Mouse (Mus musculus) left cerebral cortex, adult 9 months (tissue): ENCODE results near the gene Cbfa2t2.

Experiments
- DNase-seq, 2 experiments: peaks; one replicate each; pipeline ENCODE4 v3.0.0; 2022; ENCODE audit warnings: low spot score in 2 of 2

Gene Cbfa2t2

DNA sequence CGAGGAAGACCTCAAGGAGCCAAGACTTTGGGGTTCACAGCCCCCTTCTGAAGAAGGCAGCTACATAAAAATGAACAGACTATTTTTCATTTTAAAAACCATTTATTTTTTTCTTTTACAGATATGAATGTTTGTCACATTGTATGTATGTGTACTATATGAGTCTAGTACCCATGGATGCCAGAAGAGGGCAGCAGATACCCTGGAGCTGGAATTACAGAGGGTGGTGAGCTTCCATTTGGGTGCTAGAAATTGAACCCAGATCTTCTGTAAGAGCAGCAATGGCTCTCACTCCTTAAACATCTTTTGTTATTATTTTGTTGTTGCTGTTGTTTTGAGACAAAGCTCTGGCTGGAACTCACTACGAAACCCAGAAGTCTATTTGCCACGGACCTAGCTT, 10.8 kb upstream of the Cbfa2t2 start:
- no peak for DNase-seq

DNA sequence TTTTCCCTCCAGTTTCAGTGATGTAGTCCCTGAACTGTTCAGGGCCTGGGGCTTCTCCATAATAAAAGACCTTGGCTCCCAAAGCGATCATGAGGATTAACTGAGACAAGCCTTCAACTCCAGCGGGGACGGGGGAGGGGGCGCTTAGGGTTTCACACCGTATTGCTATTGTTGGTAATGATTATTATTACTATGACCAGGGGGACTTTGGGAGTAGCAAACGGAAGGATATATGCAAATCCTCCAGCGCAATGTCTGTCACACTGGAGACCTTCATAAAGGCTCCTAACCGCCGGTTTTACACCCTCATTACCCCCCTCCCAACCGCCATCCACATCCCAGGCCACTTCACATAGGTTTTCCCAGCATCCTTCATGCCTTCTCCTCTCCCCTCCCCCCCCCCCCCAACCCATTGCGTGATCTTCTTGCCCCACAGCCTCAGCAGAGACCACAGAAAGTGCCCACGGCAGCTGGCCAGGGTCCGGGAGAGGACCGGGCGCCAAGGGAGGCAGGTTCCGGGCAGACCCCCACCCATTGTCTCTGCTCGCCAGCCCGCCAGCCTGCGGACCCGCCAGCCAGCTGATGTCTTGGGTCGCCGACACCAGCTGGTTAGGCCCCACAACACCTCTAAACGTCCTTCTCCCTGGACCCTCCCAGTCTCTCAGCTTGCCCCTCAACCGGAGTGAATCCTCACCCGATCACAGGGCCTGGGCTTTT, 9.9 kb upstream of the Cbfa2t2 start:
- no peak for DNase-seq

DNA sequence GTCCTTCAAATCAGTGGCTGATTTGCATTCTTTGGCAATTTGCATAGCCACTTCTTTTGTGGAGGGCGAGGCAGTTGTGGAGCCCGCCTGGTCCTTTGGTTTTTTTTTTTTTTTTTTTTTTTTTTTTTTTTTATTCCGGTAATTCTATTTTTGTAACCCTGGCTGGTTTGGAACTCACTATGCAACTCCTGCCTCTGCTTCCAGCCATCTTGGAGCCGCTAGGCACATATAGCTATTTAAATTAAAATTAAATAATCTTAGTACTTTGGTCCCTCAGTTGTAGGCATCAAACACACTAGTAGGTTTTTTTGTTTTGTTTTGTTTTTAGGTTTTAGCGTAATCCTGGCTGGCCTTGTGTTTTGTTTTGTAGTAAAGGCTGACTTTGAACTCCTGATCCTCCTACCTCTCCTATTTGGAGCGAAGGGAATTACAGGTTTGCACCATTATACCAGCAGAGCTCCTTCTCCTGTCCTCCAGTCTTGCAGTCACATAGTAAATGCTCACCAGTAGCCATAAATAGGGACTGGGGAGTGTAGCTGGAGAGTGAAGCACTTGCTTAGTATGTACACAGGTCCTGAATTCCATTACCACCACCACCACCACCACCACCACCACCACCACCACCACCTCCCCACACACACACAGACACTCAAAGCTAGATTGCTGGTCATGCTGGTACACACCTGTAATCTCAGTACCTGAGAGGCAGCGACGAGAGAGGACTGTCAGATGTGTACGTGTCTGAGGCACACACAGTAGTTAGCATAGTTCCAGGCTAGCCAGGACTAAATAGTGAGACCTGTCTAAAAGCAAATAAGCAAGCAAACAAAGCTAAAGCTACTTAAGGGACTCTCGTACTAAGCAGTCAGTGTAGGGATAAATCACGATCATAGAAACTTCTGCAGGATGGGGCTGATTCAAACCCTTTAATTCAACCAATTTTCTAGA, 9.1 kb upstream of the Cbfa2t2 start:
- DNase-seq, result no peak

DNA sequence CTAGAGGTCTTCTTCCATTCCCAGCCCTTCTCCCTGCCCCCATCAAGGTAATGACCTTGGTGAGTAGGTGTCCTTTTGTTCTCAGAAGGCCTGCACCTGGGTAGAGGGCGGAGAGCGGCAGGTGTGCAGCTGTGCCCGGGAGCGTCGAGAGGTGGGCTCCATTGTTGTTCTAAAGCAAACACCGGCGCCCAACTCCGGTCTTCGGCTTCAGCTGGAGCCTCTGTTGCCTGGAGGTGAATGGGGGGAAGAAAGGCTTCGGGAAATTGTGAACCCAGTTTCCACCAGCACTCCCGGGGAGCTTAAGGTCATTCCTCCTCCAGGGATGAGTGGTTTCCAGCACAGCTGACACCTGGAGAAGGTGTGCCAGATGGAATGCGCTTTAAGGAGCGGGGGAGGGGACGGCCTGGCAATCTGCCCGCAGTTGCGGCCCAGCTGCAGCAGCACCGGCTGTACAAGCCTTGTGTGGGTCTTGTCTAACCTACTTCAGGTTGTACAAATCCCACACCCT, 8.4 kb upstream of the Cbfa2t2 start:
- DNase-seq, result no peak

DNA sequence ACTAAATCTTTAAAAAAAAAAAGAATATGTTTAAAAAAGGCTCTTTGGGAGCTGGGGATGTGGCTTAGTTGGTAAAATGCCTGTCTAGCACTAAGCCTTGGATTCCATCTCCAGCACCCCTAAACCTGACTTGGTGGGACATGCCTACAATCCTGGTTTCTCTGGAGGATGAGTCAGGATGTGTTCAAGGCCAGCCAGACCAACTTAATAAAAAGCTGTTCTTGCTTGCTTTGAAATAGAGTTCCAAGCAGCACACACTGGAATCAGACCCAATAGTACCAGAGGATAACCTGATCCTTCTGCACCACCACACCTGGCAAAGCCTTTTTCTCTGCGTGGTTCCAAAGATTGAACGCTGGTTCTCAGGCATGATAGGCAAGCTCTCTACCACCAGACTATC, 5.7 kb upstream of the Cbfa2t2 start:
- DNase-seq, result no peak

DNA sequence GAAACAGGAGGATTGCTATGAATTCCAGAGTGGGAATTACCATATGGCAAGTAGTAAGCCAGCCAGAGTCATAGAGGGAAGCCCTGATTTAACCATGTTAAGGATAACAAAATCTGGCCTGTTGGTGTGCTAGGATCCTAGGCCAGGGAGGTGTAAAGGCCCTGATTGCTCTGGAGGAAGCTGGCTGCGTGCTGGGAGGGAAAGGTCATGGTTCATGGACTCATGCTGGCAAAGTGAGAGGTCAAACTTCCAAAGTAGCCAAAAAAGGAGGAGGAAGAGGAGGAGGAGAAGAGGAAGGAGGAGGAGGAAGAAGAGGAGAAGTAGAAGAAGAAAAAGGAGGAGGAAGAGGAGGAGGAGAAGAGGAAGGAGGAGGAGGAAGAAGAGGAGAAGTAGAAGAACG, 3.6 kb upstream of the Cbfa2t2 start:
- no peak for DNase-seq

DNA sequence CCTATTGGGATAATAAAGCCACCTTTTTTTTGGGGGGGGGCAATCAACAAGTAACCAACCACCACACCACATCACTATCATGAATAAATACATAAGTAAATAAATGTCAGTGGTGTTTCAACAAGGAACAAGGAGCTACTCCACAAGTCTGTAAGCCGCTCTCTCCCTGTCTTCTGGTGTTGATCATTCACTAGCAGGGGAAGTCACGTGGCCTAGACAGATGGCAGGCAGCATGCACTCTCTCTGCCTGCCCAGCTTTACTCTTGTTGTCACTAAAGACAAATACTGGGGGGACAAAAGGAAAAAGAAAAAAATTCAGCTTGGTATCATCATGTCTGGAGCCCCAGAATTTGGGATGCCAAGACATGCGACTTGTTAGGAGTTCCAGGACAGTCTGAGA, 2.9 kb upstream of the Cbfa2t2 start:
- DNase-seq, result no peak

DNA sequence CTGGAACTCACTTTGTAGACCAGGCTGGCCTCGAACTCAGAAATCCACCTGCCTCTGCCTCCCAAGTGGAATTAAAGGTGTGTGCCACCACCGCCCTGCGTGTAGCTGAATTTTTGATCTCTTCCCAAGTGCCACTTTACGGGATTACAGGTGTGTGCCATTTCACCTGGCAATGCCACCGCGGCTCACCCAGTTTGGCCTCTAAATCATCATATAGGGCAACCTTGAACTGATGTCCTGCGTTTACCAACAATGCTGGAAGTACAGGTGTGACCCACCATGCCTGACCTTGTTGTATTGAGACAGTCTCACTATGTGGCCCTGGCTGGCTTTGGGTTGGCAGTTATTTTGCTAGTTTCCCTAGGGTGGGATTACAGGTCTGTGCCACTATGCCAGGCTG, 1.6 kb upstream of the Cbfa2t2 start:
- DNase-seq, result no peak

DNA sequence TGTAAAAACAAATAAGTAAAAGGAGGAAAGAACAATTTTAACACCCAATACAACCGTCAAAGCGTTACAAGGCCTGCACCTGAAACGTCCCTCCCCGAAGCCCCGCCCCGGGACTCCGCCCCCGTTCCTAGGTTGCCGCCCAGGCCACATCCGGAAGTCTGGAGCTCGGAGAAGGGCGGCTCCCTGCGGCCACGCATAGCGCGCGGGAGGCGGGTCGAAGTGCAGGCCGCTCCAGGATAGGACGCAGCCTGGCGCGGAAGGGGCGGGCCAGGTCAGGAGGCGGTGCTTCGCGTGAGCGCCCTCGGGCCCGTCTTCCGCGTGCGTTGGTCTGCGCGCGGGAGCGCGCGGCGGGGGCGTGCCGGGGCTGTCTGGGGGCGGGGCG, 214 bp upstream of the Cbfa2t2 start:
- peak; percentile 95 to 97 for DNase-seq

DNA sequence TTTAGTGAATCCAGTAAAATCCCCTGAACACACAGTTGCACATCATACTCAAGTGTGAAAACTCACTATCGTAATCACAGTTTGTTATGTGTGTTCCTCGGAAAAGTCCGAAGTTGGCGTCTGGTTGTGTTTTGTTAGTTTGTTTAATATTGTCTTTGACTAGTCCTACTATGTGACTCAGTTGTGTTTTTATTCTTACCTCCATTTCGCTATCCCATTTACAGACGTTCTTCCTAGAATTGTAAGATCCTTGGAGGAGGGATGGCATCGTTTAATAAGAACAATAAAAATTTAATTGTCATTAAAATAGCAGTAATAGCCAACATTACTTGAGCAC, 878 bp downstream of the Cbfa2t2 start:
- DNase-seq, result no peak

DNA sequence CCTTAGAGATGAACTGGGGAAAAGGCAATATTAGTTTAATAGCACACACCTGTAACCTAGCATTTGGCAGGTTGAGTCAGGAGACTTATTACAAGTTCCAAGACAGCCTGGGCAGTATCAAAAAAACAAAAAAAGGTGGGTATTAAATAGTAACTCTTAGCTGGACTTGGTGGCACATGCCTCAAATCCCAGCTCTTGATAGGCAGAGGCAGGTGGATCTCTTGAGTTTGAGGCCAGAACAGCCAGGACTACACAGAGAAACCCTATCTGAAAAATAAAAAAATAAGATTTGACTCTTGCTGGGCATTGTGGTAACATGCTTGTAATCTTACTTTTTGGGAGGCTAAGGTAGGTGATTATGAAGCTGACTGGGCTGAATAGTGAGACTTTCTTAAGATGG, 4.2 kb downstream of the Cbfa2t2 start:
- DNase-seq, result no peak

DNA sequence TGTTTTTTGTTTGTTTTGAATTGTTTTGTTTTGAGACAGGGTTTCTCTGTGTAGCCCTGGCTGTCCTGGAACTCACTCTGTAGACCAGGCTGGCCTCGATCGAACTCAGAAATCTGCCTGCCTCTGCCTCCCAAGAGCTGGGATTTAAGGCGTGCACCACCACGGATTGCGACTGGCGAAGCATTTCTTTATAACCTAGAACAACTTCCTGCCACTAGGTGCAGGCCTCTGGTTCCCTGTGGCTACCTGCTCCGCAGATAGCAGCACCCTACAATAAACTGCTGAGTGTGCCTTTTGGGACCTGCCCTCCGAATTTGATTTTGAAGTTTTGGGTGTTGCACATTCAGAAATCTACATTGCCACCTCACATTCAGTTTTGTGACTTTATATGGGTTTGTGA, 11.5 kb downstream of the Cbfa2t2 start:
- DNase-seq, result no peak

DNA sequence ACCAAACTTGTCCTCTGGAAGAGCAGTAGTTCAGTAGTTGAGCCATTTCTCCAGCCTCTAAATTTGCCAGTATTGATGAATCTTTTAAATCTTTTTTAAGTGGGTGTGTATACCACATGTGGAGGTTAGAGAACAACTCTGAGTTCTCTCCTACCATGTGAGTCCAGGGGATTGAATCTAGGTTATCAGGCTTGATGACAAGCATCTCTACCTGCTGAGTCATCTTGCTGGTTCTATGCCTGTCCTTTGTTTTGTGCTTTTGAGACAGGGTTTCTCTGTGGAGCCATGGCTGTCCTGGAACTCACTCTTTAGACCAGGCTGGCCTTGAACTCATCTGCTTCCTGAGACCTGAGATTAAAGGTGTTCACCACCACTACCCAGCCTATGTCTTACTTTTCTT, 12.4 kb downstream of the Cbfa2t2 start:
- DNase-seq, result no peak

DNA sequence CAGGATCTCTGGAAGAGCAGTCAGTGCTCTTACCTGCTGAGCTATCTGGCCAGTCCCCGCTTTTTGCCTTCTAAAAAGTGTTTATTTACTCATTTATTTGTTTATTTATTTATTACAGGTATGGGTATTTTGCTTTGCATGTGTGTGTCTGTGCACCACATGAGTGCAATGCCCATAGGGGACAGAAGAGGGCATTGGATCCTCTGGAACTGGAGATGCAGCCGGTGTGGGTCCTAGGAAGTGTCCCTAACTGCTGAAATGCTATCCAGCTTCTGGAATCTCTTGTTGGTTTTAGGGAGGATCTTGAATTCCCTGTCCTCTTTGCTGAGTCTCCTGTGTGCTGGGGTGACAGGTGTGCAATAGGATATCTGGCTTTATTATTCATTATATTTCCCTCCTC, 16.7 kb downstream of the Cbfa2t2 start:
- DNase-seq, result no peak

DNA sequence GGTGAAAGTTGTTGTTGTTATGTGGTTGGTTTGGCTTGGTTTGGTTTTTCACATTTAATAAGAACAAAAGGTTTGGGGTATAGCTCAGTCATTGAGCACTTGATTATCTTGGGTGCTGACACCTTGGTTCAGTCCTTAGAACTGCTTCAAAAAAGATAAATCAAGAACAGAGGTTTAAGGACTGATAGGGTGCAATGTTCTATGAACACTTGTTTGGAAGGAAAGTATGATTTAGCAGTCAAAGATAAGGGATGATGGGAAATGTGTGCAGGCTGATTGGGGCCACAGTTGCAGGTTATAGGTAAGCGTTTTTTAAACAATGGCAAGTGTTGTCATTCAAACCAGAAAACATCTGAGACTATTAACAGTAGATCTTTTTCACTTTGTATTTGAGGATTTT, 17.8 kb downstream of the Cbfa2t2 start:
- DNase-seq, result no peak

DNA sequence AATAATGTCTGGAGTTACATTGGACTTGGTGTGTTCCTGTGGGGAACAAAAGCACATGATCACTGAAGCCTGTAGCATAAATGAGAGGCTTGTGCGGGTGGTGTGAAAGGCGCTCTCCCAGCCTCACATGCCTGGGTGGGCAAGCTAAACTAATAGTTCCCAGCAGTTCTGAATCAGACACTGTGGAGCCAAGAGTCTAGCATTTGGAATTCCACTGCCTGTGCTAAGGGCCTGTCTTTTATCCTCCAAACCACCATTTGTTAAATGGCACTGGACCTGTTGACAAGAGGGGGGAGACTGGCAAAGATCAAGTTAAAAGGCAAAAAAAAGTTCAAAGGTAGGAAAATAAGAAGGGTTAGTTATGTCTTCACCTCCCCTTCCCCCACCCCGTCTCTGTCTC, 18.3 kb downstream of the Cbfa2t2 start:
- peak in 1 of 2 experiments; percentile 15 for DNase-seq

DNA sequence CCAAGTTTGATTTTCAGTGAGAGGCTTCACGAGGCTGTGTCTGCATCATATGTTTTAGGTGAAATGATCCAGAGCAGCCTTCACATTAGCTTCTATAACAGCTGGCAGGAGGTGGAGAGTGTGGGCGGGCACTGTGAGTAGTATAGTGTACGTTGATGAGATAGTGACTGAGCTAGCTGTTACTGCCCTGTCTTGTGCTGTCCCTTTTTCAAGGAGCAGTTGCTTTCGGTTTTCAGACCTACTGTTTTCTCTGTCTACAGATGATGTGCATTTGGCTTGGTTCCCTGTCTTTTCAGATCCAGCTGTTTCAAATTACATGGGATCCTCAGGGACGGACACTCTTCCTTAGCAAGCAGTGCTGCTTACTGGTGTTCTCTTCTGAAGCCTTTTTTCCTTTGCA, 19.5 kb downstream of the Cbfa2t2 start:
- peak in 1 of 2 experiments; percentile 58 for DNase-seq

DNA sequence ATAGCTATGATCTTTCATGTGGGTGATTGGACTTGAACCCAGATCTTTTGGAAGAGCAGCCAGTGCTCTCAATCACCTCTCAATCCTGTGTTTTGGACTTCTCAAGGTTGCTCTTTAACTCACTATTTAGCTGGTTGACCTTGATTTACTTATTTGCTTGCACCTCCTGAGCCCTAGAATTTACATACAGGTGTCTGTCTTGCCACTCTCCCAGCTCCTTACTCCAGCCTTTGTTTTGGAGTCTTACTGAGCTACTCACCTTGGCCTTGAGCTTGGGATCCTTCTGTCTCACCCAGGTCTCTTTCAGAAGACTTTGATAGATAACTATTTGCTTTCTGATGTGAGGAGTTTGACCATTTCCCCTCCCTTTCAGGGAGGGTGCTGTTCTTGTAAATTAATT, 20.3 kb downstream of the Cbfa2t2 start:
- no peak for DNase-seq

DNA sequence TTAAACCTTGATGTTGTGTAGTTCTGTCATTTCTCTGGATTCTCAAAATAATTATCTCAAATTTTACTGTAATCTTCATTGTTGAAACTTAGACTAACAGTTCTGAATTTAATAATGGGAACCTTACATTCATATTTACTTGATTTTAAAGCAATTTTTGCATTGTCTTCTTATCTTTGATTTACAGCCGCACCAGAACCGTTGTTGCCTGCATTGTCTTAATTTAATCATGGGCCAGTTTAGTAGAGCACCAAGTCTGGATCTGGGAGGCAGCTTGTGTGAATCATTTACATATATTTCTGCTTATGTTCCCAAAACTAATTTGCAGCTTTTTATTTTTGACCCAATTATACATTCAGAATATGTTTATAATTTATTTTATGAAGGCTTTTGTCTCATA, 23.0 kb downstream of the Cbfa2t2 start:
- no peak for DNase-seq

DNA sequence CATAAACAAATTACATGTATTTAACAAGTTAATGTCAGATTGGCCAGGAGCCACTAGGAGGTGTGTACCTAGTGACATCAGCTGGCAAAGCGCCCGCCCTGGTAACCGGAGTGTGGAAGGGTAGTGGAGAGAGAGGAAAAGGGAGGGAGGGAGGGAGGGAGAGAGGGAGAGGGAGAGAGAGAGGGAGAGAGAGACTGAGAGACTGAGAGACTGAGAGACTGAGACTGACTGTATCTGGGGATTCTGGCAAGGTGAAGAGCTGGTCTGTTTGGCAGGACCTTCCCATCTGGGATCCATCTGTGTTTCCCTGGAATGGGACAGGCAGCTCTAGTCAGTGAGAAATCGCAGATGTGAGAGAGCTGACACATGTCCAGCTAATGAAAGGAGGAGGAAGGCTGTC, 23.6 kb downstream of the Cbfa2t2 start:
- DNase-seq, result no peak

DNA sequence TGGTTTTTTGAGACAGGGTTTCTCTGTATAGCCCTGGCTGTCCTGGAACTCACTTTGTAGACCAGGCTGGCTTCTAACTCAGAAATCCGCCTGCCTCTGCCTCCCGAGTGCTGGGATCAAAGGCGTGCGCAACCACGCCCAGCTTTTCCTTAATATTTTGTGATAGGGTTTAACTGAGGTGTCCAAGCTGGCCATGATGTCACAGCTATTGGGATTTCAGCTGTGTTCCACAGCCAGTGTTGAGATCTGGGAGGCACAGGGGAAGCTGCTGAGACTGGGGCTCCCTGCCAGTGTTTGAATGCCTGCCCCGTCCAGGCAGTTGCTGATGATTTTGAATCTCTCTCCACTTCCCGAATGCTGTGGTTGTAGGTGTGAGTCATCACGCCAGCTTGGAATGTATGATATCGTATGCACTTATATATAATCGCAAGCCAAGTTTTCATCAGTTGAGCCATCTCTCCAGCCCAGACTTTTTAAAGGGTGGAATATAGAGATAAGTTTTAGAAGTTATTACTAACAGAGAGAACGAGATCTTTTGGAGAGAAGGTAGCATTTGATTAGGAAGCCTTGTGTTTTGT, 27.4 kb downstream of the Cbfa2t2 start:
- peak in 1 of 2 experiments; percentile 55 for DNase-seq

DNA sequence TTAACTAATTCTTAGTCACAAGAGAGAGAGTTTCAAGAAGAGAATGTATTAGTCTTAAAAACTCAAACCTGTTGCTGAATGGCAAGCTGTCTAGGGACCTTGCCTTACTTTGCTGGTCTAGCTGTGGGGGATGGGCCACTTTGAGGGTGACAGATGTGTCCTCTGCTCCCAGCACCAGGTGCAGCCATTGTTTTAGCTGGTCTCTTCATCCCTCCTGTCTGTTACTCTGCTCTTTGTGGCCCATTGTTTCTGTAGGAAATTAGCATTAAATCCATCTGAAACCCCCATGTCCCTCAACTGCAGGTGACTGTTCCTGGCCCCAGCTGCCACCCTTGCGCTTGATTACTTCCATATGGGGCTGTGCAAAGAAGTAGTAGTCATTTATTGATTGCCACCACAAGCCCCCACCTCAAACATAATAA, 29.6 kb downstream of the Cbfa2t2 start:
- no peak for DNase-seq

DNA sequence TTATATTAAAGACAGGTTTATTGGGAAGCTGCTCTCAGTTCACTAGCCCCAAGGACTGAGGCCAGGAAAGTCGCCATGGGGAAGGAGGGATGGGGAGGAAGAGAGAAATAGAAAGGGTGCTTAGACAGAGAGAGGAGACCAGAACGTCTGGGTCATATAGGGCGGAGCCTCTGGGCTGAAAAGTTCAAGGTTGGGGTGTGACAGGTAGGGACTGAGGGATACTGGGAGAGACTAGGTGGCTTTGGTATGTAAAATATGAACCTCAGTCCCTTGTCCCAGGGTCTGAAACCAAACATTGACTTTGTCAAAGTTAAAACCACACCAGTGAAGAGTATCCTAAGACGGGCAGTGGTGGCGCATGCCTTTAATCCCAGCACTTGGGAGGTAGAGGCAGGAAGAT, 30.9 kb downstream of the Cbfa2t2 start:
- DNase-seq, result no peak
